Mouse (Mus musculus): ENCODE results near the gene Ifitm1. TPM values are rescaled to one million over a fixed set of nuclear protein-coding genes. Genes with fewer than 3 reads are reported as not detected.

The Ifitm1 gene
- 0.77 TPM for polyA plus RNA-seq (2017; shearing (Covaris generic))

DNA sequence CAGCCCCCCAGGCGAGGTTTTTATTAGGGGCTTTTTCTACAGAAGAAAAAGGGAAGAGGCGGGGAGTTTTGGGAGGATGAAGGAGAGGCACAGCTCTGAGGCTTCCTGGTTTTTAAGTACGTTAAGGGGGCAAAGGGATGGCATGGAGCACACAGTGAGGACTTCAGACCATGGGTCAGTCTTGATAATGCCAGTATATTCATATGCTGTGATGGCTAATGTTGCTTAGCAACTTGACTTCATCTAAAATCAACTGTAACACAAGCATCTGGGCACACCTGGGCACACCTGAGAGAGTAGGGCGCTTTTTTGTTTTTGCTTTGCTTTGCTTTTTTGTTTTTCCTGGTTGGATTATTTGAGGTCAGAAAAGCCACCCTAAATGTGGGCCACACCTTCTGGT lies at the start of gene Ifitm1:
Gene Ifitm1 (plus strand): TSS at position 301 of the 400 bp plus-strand sequence.

DNA sequence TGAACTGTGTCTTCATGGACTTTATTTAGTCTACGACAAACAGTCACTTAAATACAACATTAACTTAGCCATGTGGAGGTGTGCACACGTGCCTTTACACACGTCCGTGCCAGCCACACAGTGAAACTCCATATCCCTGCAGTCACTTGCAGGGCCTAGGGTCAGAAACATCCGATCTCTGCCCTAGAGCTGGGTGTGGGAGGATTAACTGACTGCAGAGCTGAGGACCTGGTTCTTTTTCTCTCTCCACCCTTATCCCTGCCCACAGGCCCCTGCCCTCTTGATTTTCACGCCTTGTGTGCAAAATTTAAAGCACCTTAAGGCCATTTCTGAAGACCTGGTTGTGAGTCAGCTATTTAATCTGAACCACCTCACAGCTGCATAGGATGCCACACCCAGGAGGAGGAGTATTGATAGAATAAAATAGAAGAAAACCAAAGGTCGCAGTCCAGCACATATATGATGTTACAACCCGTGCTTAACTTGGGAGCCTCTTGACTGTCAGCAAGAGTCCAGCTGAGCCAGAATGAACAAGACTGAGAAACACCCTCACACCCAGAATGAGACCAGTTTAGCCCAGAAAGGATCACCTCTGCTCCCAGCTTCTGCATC lies 46.5 kb upstream of the Ifitm1 start, which contains the start of gene Nlrp6:
Gene Nlrp6 (plus strand): TSS at position 485 of the 612 bp plus-strand sequence.

DNA sequence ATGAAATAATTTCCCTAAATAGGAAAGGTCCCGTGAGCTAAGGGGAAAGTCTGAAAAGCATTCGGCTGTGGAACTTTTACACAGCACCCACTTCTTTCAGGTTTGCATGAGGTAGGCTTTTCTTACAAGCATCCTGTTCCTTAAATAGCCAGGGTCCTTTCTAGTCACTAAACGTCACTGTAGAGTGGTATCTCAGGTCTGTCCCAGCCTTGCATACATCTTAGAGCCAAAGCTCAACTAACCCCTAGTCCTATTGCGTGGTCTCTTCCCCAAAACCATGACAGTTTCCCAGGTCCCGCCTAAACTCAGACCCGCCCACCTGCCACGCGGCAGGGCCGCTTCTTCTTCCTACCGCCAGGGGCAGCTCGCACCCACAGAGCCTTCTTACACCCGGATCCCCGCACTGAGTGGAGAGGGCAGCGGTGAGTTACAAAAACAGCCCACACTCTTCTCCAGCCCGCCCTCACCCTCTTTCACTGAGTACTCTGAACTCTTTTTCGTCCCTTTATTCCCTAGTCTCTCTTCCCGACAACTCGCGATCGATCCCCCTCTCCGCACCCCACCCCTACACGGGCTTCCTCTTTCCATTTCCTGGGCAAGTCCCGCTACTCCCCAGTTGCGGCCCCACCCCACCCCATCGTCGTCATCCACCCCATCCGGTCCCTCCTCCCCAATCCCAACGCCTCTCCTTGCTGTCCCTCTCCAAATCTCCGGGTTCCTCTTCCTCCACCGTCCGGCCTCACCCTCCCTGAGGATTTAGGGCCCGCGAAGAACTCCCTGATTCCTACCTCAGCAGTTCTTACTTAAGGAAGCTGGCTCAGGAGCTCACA lies 25.6 kb upstream of the Ifitm1 start, which contains the start of gene Pgghg:
Gene Pgghg (plus strand): TSS at position 170 of the 830 bp plus-strand sequence.

DNA sequence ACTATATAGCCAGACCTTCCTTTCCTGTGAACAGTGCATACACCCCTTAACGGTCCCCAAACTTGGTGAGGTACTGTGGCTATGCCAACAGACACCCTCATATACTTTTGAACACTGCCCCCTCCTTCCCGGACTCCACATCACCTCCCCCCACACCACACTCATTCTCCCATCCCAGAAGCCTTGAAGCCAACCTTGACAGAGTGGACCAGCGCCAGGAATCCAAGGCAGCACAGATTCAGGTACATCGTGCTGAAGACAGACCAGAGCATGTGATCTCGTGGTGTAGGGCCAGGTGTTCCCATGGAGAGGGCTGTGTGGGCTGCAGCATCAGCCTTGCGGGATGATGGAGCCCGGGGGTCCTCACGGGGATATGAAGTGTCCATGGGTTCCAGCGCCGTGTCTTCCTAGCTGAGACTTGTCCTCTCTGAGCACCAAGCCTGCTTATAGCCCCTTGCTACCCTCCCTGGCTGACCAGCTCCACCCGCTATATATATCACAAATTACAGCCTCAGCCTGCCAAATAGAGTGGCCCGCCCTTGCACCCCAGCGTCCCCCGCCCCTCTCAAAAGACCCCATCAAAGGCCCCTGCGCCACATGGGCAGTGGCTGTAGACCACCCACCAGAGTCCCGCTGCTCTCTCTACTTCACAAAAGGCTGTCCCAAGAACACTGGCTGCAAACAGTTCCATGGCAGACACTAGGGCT lies 17.0 kb upstream of the Ifitm1 start, which contains the start of gene Ifitm5:
Gene Ifitm5 (minus strand): TSS at position 468 of the 707 bp plus-strand sequence.

DNA sequence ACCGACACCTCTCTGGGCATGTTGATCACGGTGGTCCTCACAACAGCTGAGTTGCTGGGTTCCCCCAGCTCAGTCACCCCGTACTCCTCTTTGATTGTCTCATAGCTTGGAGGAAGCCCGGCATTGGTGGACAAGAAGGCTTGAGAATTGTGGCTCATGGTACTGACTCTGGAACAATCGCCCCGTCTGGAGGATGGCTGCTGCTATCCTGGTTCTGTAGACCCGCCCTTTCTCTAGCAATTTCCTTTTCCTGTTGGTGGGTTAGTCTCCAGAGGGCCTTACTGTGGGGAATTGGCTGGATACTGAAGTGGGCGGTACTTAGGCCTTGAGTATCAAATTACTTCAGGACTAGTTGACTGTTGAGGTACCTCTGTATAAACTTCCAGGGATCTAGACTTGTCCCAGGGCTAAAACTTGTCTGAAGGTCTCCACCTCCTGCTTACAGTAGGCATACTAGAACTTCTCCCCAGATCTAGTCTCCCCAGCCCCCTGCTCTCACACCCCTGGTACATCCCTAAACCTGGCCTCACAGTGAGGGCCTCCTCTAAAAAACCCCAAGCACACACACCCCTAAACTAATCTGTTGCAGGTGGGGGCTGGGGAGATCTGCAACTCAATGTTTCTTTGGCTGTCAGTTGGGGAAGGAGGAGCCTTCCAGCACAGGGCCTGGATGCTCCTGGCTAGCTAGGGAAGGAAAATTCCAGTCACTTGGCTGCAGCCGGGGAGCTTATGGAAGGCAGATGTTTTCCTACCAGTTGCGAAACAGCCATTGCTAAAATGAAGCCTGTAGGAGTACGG lies 11.1 kb upstream of the Ifitm1 start, which contains the start of the genes Gm45717 and Ifitm2:
Gene Gm45717 (minus strand): TSS at position 180 of the 798 bp plus-strand sequence.
Gene Ifitm2 (minus strand): TSS at position 230 of the 798 bp plus-strand sequence.

DNA sequence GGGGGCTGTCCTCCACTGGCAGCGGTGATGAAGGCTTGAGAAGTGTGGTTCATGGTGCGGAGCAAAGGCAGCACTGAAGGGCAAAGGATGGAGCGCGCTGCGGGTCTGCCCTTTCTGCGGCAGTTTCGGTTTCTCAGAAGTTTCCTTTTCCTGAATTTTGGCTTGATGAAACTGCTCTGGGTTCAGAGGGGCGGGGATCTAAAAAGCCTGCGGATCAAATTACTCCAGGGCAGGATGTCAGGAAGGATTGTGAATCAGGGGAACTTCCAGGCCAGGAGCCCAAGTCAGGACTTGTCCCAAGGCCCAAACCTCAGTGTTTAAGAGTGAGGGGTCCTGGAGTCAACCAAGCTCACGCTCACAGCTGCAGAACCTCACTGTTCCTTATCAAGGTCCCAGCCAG lies 43.6 kb downstream of the Ifitm1 start, which contains the start of gene Ifitm3:
Gene Ifitm3 (minus strand): TSS at position 178 of the 400 bp plus-strand sequence.

DNA sequence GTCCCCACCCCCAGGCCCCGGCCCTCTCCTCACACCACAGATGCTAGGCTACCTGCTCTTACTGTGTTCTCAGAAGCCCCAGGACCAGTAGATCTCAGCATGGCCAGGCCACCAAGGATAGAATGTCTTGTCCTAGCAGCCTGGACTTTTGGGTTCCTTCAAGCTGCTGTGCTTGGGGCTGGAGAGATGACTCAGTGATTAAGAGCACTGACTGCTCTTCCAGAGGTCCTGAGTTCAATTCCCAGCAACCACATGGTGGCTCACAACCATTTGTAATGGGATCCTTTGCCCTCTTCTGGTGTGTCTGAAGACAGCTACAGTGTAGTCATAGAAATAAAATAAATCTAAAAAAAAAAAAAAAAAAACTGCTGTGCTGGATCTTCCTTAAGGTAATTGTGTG lies 50.8 kb downstream of the Ifitm1 start, which contains the start of gene Ifitm6:
Gene Ifitm6 (minus strand): TSS at position 101 of the 400 bp plus-strand sequence.

Other genes starting within 250 kb of the Ifitm1 start
- gene Cyp2e1, start 203.5 kb upstream of the Ifitm1 start, polyA plus RNA-seq (2017; shearing (Covaris generic)) = not detected
- gene Syce1, start 179.4 kb upstream of the Ifitm1 start, polyA plus RNA-seq (2017; shearing (Covaris generic)) = 0.66 TPM
- 0.20 TPM for gene Zfp941, start 145.0 kb upstream of the Ifitm1 start, polyA plus RNA-seq (2017; shearing (Covaris generic))
- not detected for gene Urah, start 132.2 kb upstream of the Ifitm1 start, polyA plus RNA-seq (2017; shearing (Covaris generic))
- not detected for gene Scgb1c1, start 121.7 kb upstream of the Ifitm1 start, polyA plus RNA-seq (2017; shearing (Covaris generic))
- not detected for gene Odf3, start 119.4 kb upstream of the Ifitm1 start, polyA plus RNA-seq (2017; shearing (Covaris generic))
- gene Gm45785, start 110.9 kb upstream of the Ifitm1 start, polyA plus RNA-seq (2017; shearing (Covaris generic)) = not detected
- gene Ric8a, start 110.3 kb upstream of the Ifitm1 start, polyA plus RNA-seq (2017; shearing (Covaris generic)) = 165 TPM
- gene Bet1l, start 109.6 kb upstream of the Ifitm1 start, polyA plus RNA-seq (2017; shearing (Covaris generic)) = 56.9 TPM
- gene Psmd13, start 85.3 kb upstream of the Ifitm1 start, polyA plus RNA-seq (2017; shearing (Covaris generic)) = 242 TPM
- 13.3 TPM for gene Sirt3, start 84.9 kb upstream of the Ifitm1 start, polyA plus RNA-seq (2017; shearing (Covaris generic))
- not detected for gene Cox8b, start 66.8 kb upstream of the Ifitm1 start, polyA plus RNA-seq (2017; shearing (Covaris generic))
- gene Nlrp6, start 46.3 kb upstream of the Ifitm1 start, polyA plus RNA-seq (2017; shearing (Covaris generic)) = not detected
- 45.4 TPM for gene Pgghg, start 25.8 kb upstream of the Ifitm1 start, polyA plus RNA-seq (2017; shearing (Covaris generic))
- gene Ifitm5, start 16.9 kb upstream of the Ifitm1 start, polyA plus RNA-seq (2017; shearing (Covaris generic)) = 1.0 TPM
- not detected for gene Gm45717, start 11.3 kb upstream of the Ifitm1 start, polyA plus RNA-seq (2017; shearing (Covaris generic))
- 35.4 TPM for gene Ifitm2, start 11.2 kb upstream of the Ifitm1 start, polyA plus RNA-seq (2017; shearing (Covaris generic))
- 6.3 TPM for gene Ifitm3, start 43.5 kb downstream of the Ifitm1 start, polyA plus RNA-seq (2017; shearing (Covaris generic))
- gene Ifitm6, start 50.7 kb downstream of the Ifitm1 start, polyA plus RNA-seq (2017; shearing (Covaris generic)) = not detected
- gene Gm17387, start 61.9 kb downstream of the Ifitm1 start, polyA plus RNA-seq (2017; shearing (Covaris generic)) = not detected
- gene B4galnt4, start 93.9 kb downstream of the Ifitm1 start, polyA plus RNA-seq (2017; shearing (Covaris generic)) = 21.9 TPM
- gene Pkp3, start 111.0 kb downstream of the Ifitm1 start, polyA plus RNA-seq (2017; shearing (Covaris generic)) = 422 TPM
- 261 TPM for gene Sigirr, start 133.4 kb downstream of the Ifitm1 start, polyA plus RNA-seq (2017; shearing (Covaris generic))
- 0.24 TPM for gene Ano9, start 150.6 kb downstream of the Ifitm1 start, polyA plus RNA-seq (2017; shearing (Covaris generic))
- gene Ptdss2, start 155.2 kb downstream of the Ifitm1 start, polyA plus RNA-seq (2017; shearing (Covaris generic)) = 19.3 TPM
- gene Rnh1, start 205.6 kb downstream of the Ifitm1 start, polyA plus RNA-seq (2017; shearing (Covaris generic)) = 165 TPM
- 3.5 TPM for gene Hras, start 226.8 kb downstream of the Ifitm1 start, polyA plus RNA-seq (2017; shearing (Covaris generic))
- 3.5 TPM for gene Lrrc56, start 226.9 kb downstream of the Ifitm1 start, polyA plus RNA-seq (2017; shearing (Covaris generic))
- gene Lmntd2, start 246.9 kb downstream of the Ifitm1 start, polyA plus RNA-seq (2017; shearing (Covaris generic)) = 15.4 TPM
- 24.4 TPM for gene Rassf7, start 248.6 kb downstream of the Ifitm1 start, polyA plus RNA-seq (2017; shearing (Covaris generic))